Mouse (Mus musculus): ENCODE data around the gene Tex37.
A peak's percentile ranks its signal among the peaks of the same experiment; 100 is the strongest.

Tex37 gene

DNA sequence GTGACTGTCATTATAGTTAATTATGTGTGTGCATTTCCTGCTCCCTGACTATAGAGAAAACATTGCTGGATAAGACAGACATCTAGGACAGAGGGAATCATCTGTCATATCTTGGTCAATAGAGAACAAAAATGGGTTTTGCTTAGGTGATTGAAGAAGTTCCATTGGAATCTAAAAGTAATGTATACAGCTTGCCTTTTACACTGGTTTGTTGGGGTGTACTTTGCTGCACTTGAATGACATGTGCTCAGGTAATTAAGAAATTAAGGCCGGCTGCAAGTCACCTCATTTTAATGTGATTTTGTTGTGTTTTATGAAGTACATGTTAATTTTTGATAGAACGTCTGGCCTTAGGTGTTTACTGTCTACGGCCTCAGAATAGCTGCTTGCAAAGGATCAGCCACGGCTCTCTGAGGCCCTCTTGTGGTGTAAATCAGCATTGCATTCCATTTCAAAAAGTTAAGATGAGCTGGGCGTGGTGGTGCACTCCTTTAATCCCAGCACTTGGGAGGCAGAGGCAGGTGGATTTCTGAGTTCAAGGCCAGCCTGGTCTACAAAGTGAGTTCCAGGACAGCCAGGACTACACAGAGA is 37.9 kb downstream of the Tex37 start:
- DNase-seq (ENCODE audit: low read depth) = peak; percentile 76

DNA sequence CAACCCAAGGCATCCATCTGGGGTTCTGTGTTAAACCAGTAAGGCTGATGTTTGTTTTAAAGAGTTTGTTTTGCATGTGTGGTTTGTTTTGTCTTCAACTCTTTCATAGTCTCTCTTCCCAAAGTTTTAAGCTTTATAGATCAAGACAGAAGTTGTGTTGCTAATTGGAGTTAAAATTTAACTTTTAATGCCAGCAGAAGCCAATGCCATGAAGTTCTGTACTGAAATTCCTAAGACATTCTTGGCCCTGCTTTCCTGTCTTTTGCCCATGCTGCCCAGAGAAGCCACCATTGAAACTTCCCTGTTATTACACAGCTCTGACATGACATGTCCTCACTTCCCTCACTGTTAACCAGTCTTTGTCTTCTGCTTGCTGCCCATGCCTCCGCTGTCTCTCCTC is 43.7 kb downstream of the Tex37 start:
- DNase-seq (ENCODE audit: low read depth) = no peak

DNA sequence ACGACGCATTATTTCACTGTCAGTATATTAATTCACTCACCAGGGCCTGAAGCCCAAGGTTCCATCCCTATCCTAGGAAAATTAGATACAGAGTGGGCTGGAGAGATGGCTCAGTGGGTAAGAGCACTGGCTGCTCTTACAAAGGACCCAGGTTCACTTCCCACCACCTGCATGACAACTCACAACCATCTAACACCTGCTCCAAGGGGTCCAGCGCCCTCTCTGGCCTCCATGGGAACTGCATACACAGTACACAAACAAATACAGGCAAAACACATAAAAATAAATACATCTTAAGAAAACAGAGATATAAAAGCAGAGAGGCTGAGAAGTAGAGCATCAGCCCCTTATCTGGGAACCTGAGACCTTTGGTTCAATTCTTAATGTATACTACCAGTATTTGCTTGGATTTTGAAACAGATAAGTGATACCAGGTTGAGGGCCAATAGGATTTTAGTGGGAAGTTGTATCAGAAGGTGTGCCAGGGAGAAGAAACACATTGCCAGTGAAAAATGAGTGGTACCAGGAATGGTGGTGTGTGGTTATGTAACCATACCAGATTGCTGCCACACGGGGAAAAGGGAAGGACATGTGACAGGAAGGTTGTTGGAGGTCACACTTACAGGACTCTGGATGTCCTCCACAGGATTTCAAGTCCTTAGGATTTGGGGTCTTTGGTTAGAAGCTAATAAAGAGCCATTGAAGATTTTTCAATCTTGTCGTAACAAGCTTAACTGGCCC is 44.5 kb downstream of the Tex37 start:
- DNase-seq (ENCODE audit: low read depth) = no peak

DNA sequence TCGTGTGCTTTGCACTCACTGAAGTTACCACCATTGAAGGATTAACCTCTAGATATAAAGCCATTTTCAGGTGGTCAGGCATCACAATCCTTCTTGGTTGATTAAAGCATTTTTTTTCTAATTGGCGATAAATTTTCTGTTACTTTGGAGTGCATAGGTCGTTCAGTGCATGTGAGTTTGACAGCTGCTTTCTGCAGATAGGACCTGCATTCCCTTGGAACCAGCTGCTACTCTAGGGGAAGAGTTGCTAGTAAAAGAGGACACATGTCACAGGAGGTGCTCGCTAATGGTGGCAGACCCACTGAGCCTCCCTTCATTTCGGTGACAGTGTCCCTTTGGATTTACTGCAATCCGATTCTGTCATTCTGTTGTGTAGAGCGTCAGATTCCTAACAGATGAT is 46.2 kb downstream of the Tex37 start:
- DNase-seq (ENCODE audit: low read depth) = no peak

DNA sequence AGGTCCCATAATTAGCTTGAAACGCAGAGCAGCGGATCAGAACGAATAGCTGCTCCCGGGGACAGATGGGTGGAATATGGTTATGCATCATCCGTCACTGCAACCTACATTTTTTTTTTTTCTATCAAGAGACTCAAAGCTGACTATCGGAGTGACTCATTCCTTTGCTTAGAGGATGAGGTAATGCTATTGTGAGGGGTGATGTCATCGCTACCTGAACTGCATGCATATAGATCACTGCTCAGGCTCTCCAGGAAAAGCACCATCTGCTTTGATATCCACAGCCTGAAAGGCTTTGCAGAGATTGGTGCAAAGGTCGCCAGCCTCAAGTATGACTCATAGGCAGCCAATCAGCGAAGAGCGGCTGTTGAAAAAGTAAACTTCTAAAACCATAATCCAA is 46.6 kb downstream of the Tex37 start:
- peak; percentile 79 for DNase-seq (ENCODE audit: low read depth)

DNA sequence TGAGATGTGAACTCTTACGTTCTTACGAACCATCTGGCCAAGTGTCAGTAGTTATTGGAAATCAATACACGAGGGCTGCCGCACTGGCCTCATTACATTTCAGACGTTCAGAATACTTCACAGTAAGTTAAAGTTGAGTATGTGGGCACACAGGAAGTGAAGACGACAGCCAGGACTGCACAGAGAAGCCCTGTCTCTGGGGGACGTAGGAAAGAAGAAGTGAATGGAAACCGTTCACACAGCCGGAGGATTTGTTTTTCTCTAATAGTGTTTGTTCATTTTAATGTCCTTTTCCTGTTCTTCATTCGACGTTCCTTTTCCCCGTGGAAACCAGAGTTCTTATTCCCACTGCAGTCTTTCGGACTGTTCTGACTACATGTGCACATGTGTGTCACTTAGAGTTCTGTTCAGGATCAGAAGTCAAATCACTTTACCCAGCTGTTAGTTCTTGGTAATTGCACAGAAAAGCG is 47.2 kb downstream of the Tex37 start:
- DNase-seq (ENCODE audit: low read depth) = no peak

DNA sequence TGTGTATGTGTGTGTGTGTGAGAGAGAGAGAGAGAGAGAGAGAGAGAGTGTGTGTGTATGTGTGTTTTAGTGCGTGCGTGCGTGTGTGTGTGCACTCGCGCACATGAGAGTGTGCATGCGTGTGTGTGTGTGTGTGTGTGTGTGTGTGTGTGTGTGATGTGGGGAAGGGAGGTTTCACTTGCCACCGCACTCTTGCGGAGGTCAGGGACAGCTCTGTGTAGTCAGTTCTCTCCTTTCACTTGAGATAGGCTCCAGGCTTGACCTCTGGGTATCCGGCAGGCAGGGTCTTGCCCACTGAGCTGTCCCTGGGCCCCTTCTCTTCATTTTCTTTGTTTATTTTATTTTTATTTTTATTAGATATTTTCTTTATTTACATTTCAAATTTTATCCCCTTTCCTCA is 51.4 kb downstream of the Tex37 start:
- no peak for DNase-seq (ENCODE audit: low read depth)

DNA sequence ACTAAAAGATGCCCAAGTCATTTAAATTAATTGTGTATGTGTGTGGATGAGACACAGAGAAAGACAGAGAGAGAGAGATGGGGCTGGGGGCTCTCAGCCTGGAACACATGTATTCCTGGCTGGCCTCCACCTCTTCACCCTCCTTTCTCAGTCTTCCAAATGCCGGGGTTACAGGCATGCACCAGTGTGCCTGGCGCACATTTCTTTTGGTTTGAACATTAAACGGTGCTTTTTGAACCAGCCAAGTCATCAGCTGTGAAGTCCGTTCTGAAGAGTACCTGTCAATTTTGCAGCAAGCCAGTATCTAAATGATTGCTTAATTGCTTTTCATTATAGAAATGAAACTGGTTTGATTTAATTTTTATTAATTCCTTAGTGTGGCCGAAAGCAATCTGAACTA is 52.0 kb downstream of the Tex37 start:
- no peak for DNase-seq (ENCODE audit: low read depth)

DNA sequence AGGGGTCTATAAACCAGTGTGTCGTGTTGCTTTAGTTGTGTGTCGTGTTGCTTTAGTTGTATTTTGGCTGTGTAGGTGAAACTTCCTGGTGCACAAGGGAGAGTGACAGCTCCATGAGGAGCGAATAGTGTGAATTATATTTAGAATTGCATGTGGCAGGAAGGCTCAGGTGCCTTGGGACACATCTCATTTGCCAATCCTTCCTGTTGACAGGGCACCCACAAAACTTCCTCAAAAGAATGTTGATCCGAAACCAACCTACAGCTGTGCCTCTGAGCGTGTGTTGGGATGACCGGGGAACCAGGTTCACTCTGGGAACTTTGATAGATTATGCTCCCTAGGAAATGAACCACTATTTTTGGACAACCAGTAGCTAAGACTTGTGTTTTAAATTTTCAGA is 54.4 kb downstream of the Tex37 start:
- DNase-seq (ENCODE audit: low read depth) = no peak
